Mouse (Mus musculus) telencephalon, adult 2 months (tissue): ENCODE measurements around the gene Mrpl10.

Experiments used
- DNase-seq: peaks from one replicate; pipeline ENCODE4 v3.0.0-alpha.2; 2011; ENCODE audit warnings: low read depth, low spot score

The Mrpl10 gene

GRCm38 (mm10) chr11:97069333-97069732 lies 28.0 kb downstream of the Mrpl10 start:
- DNase-seq = no peak

GRCm38 (mm10) chr11:97069770-97070169 lies 28.4 kb downstream of the Mrpl10 start:
- no peak for DNase-seq

- DNase-seq = no peak
These were observed 29.8 kb downstream of the Mrpl10 start for GRCm38 (mm10) chr11:97071129-97071528.

GRCm38 (mm10) chr11:97072533-97072932 lies 31.2 kb downstream of the Mrpl10 start:
- DNase-seq = no peak

GRCm38 (mm10) chr11:97074235-97074634 lies 32.9 kb downstream of the Mrpl10 start:
- DNase-seq = no peak

GRCm38 (mm10) chr11:97078751-97079150 lies 37.4 kb downstream of the Mrpl10 start:
- DNase-seq = no peak

GRCm38 (mm10) chr11:97080291-97080690 lies 38.9 kb downstream of the Mrpl10 start:
- no peak for DNase-seq

- no peak for DNase-seq
These were observed 41.6 kb downstream of the Mrpl10 start for GRCm38 (mm10) chr11:97082977-97083376.

GRCm38 (mm10) chr11:97083401-97084140 lies 42.2 kb downstream of the Mrpl10 start:
- no peak for DNase-seq

- no peak for DNase-seq
These were observed 43.6 kb downstream of the Mrpl10 start for GRCm38 (mm10) chr11:97084821-97085505.

GRCm38 (mm10) chr11:97086365-97086764 lies 45.0 kb downstream of the Mrpl10 start:
- DNase-seq = no peak

- no peak for DNase-seq
These were observed 53.2 kb downstream of the Mrpl10 start for GRCm38 (mm10) chr11:97094600-97094999.

- DNase-seq = no peak
These were observed 57.4 kb downstream of the Mrpl10 start for GRCm38 (mm10) chr11:97098791-97099190.
